ENCODE assay signal across 23 mouse cellular contexts in the genomic region with DNA sequence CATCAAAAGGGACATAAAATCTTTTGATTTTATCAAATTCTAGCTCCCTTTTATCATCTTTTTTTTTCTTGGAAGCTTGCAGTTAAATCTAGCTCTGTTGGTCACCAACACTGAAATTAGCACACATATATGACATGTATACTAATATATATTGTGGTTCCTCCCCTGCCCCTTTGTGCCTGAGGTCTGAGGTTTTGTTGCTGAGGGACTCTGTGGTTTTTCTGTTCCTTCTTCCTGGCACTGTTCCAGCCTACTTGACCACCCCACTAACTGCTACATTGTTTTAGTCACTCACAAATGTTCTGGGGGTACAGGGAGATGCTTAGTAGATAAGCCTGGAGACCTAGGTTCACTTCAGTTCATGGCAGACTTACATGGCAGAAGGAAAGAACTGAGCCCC.
"Had no signal": no experiment of that assay in that cellular context is flagged by ENCODE, and none has a peak within 500 bp of the region (broad histone marks: within the 10 kb centered on the region; RNA-seq: fewer than 3 reads in every experiment).

No protein-coding gene starts in this region.

- H3K27me3 ChIP-seq: heart, embryonic 12.5 days; hindbrain, embryonic 12.5 days; limb, embryonic 13.5 days; limb, embryonic 15.5 days; liver, embryonic 12.5 days had no signal

- DNase-seq: gastrocnemius, postnatal 14 days; gastrocnemius, postnatal 36 days; heart, adult 18-20 months; heart, postnatal 10 days; heart, postnatal 4 days; kidney, adult 18-20 months; kidney, adult 8-10 months; kidney, postnatal 10 days; kidney, postnatal 25 days; kidney, postnatal 4 days; left cerebral cortex, postnatal 4 days had no signal

- H3K9ac ChIP-seq: heart, embryonic 12.5 days; hindbrain, embryonic 12.5 days; hindbrain, embryonic 14.5 days; limb, embryonic 13.5 days; limb, embryonic 15.5 days; liver, embryonic 12.5 days; liver, embryonic 14.5 days had no signal

- ATAC-seq: hindbrain, postnatal 0 days; intestine, postnatal 0 days; liver, embryonic 12.5 days had no signal

- H3K9me3 ChIP-seq: heart, embryonic 10.5 days; heart, embryonic 12.5 days; hindbrain, embryonic 12.5 days; limb, embryonic 13.5 days; limb, embryonic 15.5 days; liver, embryonic 12.5 days had no signal

- H3K4me2 ChIP-seq: heart, embryonic 12.5 days; hindbrain, embryonic 12.5 days; hindbrain, embryonic 14.5 days; limb, embryonic 13.5 days; limb, embryonic 15.5 days; liver, embryonic 12.5 days had no signal

- H3K4me3 ChIP-seq: heart, embryonic 10.5 days; heart, embryonic 12.5 days; hindbrain, embryonic 12.5 days; layer of hippocampus, adult 2 months; left cerebral cortex, adult 2 months; limb, embryonic 13.5 days; limb, embryonic 15.5 days; liver, embryonic 12.5 days had no signal

- H3K27ac ChIP-seq: heart, embryonic 10.5 days; hindbrain, embryonic 12.5 days; hindbrain, embryonic 14.5 days; hindbrain, postnatal 0 days; layer of hippocampus, adult 2 months; left cerebral cortex, adult 2 months; limb, embryonic 13.5 days; limb, embryonic 15.5 days; liver, embryonic 12.5 days; liver, embryonic 14.5 days had no signal

- H3K36me3 ChIP-seq: heart, embryonic 10.5 days; heart, embryonic 12.5 days; hindbrain, embryonic 12.5 days; limb, embryonic 13.5 days; limb, embryonic 15.5 days; liver, embryonic 12.5 days had no signal
